Mouse (Mus musculus): ENCODE results near the gene Amz2.
"Not testable (repeated sequence)": the region's sequence is repeated elsewhere in the genome, so short reads cannot be mapped to it uniquely, and the experiment has no call there.

Amz2 gene

GRCm38 (mm10) chr11:109470921-109471861, 45.4 kb downstream of the Amz2 start:
- DNase-seq, result no peak

DNA sequence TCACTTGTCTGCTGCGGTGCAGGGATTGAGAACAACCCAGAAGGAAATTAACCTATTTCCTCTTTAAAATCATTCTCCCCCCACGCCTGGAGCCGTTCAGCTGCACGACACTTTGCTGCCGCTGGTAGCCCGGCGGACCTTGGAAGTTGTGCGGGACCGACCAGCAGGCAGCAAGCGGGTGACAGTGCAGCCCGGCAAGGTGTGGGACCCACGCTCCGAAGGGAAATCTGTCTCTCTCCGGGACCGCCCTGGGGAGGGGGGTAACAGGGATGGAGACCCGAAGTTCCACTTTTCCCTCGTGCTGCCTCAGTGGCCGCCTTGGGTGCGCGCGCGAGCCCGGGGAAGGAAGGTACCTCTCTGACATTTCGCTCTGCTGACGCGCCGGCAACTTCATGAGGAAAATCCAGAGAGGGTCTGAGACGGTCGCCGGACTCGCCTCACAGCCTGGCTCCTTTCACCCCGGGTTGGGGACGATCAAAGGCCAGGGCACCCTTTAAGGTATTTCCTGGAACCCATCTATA, 46.5 kb downstream of the Amz2 start:
- DNase-seq, result peak; percentile 54

- DNase-seq, result no peak
Measured at GRCm38 (mm10) chr11:109472821-109473170, 47.0 kb downstream of the Amz2 start.

GRCm38 (mm10) chr11:109473171-109474085, 47.7 kb downstream of the Amz2 start, which contains the start of the genes Arsg and Slc16a6:
Arsg (plus strand) TSS chr11:109473374.
Slc16a6 (minus strand) TSS chr11:109473598.
- DNase-seq, result peak; percentile 91

DNA sequence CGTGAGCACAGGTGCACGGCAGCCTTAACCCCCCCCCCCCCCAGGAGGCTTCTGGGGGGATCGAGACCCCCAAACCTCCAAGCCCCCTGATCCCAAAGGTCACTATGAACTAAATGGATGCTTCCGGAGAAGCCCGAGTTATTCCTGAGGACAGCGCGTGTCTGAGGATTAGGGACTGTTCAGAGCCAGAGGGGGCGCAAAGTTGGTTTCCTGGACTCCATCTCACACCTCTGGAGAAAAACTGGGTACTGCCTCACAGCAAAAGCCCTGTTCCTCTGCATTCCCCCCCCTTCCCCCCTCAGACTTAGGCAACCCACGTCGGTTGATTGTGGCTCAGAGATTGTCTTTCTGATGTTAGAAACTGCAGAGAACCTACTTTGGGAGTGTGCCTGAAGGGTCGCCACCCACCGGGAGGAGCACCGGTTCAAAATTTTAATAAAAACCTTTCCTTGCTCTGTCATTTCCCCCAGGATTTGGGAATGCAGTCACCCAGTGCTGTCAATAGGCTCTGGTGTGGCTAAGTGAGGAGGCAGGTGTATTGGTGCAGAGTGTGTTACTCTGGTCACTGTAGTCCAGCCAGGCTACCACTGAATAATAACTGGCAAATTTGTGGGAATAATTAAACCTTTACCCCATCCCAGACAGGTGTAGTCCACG, 48.5 kb downstream of the Amz2 start:
- peak; percentile 56 for DNase-seq

DNA sequence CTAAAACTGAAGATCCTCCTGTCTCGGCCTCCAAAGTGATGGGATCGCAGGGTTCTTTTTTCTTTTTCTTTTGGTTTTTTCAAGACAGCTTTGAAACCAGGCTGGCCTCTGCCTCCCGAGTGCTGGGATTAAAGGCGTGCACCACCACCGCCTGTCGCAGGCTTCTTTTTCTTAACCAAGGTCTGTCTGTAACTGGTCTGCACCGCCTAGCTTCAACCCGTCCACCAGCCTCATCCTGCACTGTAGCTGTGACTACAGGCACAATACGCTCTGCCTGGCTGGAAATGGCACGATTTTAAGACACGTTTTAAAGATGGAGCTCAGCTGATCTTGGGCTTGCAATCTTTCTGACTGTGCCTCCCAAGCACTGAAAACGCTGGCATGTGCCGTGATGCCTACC, 49.1 kb downstream of the Amz2 start:
- no peak for DNase-seq

DNA sequence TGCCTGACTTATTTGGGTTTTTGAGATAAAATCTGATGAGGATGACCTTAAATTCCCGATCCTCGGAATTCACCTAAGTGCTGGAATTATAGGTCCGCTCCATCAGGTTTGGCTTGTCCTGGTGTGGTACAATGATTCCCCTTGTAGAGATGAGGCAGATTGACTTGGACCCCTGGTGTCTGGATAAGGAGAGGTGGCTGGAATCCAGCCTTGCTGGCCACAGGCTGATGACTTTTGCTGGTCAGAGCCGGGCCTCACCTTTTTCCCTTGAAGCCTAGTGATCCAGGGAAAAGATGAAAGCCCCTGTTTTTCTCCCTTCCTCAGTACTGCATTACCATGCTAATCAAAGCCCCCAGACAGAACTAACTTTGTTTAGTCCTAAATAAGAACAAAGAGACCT, 50.0 kb downstream of the Amz2 start:
- no peak for DNase-seq

DNA sequence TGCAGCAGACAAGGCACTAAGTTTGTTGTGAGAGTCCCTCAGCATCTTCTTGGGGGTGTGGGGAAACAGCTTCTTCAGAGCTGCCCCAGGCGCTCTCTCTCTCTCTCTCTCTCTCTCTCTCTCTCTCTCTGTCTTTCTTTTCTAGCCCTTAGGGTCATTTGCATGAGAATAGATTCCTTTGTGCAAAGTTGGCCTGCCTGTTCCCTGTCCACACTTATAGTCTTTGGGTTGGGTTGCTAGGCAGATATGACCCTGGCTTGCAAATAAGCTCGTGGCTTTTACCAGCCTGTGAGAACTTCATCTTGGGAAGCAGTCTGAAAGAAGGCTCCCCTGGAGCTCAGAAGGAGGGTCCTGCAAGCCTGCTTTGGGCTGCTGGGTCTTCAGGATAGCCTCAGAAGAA, 50.5 kb downstream of the Amz2 start:
- DNase-seq, result no peak

DNA sequence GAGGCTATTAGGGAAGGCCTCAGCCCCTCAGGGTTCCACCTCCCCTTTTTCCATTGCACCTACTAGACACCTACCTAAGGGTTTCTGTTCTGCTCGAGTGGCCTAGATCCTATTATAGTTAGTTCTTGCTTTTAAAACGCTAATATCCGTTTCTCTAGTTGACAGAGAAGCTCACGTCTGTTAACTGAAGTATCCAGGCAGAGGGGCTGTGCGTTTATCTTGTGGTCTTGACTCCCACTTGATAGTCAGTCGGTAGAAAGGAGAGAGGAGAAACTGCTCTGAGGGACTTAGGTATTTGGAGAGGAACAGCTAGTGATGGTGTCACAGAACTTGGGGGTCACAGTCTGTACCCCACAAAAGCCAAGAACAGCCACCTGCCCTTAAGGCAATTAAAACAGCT, 50.9 kb downstream of the Amz2 start:
- no peak for DNase-seq

- no peak for DNase-seq
Measured at GRCm38 (mm10) chr11:109477606-109478380, 52.0 kb downstream of the Amz2 start.

- DNase-seq, result no peak
Measured at GRCm38 (mm10) chr11:109479575-109480285, 54.0 kb downstream of the Amz2 start.

GRCm38 (mm10) chr11:109480440-109480839, 54.7 kb downstream of the Amz2 start:
- DNase-seq, result no peak

DNA sequence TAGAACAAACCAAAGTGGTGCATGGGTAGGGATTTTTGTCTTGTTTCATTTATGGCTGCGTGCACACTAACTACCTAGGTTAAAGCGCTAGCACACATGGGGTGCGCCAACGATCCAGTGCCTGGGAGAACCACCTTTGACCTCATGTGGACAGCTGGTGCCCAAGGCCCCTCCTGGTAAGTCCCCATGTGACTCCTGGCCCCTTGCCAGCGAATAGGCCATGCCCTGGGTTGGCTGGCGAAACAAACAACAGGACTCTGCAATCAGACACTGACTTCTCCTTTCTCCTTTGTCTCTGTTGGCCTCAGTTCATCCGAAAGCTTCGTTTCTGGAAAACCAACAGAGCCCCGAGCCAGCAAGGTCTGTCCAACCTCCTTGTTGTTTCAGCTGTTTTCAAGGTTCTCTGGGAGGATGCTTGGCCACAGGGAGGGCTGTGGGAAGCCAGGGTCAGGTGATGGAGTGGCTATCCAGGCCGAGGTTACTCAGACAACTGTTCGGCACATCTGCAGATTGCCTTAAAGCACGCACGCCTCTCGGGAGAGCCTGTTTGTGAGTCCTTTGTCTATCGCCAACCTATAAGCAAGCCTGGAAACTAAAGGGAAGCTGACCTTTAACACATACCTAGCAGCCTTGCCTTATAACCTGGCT, 59.8 kb downstream of the Amz2 start:
- DNase-seq, result peak; percentile 67

GRCm38 (mm10) chr11:109487111-109487510, 61.4 kb downstream of the Amz2 start:
- DNase-seq, result no peak

DNA sequence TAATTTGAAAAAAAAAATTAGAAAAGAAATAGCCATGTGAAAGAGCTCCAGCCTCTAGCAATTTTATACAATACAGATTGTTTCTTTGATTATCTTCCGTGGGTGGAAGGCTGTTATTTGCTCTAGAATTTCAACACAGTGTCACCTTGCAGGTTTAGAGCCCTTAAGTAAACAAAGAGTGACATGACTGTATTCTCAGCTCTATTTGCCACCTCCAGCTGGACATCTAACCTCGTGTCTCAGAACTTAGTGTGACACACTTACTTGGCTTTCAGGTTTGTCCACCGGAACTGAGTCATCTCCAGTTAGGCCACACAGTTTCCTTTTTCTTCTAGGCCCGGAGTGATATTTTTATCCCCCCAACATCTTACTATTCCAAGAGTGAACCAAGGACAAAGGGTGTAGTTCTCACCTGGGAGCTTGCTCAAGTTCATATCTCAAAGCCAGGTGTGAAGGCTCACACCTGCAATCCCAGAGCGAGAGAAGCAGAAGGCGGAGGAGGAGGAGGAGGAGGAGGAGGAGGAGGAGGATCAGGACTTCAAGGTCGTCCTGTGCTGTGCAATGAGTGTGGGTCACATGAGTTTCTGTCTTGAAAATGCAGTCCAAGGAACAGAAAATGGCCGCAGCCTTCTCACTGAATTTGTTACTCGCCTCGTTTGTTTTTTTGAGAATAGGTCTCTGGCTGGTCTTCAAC, 62.4 kb downstream of the Amz2 start:
- DNase-seq, result no peak

- no peak for DNase-seq
Measured at GRCm38 (mm10) chr11:109489763-109490162, 64.0 kb downstream of the Amz2 start.

- no peak for DNase-seq
Measured at GRCm38 (mm10) chr11:109491844-109492243, 66.1 kb downstream of the Amz2 start.

DNA sequence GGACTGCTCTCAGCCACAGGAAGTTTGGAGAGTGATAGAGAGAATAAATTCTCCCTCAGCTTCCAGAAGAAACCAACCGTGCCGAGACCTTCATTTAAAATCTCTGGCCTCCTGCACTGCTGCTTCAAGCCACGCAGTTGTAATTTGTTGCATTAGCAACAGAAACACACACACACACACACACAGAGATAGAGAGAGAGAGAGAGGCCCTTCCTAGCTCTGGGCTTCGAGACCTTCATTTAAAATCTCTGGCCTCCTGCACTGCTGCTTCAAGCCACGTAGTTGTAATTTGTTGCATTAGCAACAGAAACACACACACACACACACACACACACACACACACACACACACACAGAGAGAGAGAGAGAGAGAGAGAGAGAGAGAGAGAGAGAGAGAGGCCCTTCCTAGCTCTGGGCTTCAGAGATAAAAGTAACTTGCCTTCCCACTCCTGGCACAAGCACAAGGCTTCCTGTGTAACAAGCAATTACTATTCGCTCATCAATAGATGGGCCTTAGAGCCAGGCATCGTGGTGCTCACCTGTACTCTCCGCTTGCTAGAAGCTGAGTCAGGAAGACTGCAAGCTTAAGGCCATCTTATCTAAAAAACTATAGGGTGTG, 67.2 kb downstream of the Amz2 start:
- not testable (repeated sequence) for DNase-seq

DNA sequence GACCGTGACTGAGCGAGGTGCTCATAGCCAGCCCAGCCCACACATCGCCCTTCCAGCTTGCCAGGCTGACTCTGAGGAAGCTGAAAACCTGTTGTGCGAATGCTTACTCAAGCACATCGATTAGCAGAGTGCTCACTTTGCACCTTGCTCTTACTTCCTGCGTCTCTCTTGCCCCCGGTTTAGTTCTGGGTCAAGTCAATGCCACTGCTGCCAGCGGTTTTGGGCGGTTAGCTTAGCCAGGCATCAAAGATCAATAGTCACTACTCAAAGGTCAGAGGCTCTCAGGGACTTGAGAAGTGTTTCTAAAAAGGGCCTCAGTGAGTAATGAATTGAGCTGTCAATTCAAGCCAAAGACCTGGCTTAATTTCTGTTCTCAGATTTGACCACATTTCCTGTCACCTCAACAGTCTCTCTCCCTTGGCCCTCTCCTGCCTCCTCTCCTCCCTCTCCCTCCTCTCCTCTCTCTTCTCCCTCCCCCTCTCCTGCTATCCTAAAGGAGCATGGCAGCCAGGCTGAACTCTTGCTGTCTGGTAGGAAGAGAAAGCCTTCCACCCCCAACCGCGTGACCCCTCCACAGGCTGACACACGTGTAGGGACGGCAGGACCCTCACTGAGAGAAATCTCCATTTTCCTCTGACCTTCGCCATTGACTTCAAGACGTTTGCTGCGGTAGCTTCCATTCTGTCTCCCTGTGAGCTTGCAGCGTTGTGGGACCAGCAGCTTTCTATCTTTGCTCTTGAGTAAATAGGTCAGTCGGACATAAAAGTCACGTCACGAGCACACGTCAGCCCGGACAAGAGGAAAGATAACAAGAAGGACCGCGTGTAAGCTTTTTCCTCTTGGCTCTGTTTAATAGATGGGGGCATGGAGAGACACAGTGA, 69.4 kb downstream of the Amz2 start:
- DNase-seq, result no peak
